Mouse (Mus musculus) heart, embryonic 11.5 days (tissue): ENCODE results near the gene Lmo3. TPM values are rescaled to one million over a fixed set of nuclear protein-coding genes. Genes with fewer than 3 reads are reported as not detected.

Experiments used
- ATAC-seq: fragments of 200-750 bp; cut with Nextera tagmentation; replicated peaks from 2 replicates; pipeline ENCODE4 v1.8.0; 2017; ENCODE audit warnings: moderate library complexity; ENCODE audit not compliant: insufficient number of reproducible peaks, low FRiP score, low TSS enrichment
- H3K27ac ChIP-seq: fragments of 300-500 bp; sonication (generic); 2 replicates; pipeline ENCODE4 v1.5.1; 2014; ENCODE audit warnings: mild to moderate bottlenecking, low read depth, low read length
- H3K27me3 ChIP-seq: fragments of 300-500 bp; sonication (generic); 2 replicates; pipeline ENCODE4 v1.6.1; 2014; ENCODE audit warnings: mild to moderate bottlenecking, low read length, mixed read lengths; ENCODE audit not compliant: control insufficient read depth, insufficient read depth
- H3K36me3 ChIP-seq: fragments of 300-500 bp; sonication (generic); 2 replicates; pipeline ENCODE4 v1.6.1; 2014; ENCODE audit warnings: mild to moderate bottlenecking, low read length, moderate library complexity, mixed read lengths; ENCODE audit not compliant: control insufficient read depth, insufficient read depth
- H3K4me1 ChIP-seq: fragments of 300-500 bp; sonication (generic); 2 replicates; pipeline ENCODE4 v1.6.1; 2014; ENCODE audit warnings: low read length; ENCODE audit not compliant: control insufficient read depth, insufficient read depth
- H3K4me2 ChIP-seq: fragments of 300-500 bp; sonication (generic); 2 replicates; pipeline ENCODE4 v1.6.1; 2014; ENCODE audit warnings: mild to moderate bottlenecking, moderate library complexity
- H3K4me3 ChIP-seq: fragments of 300-500 bp; sonication (generic); 2 replicates; pipeline ENCODE4 v1.5.1; 2014; ENCODE audit warnings: low read depth, low read length
- H3K9ac ChIP-seq: fragments of 300-500 bp; sonication (generic); 2 replicates; pipeline ENCODE4 v1.6.1; 2014; ENCODE audit warnings: mild to moderate bottlenecking, low read depth, low read length, moderate library complexity
- H3K9me3 ChIP-seq: fragments of 300-500 bp; sonication (generic); replicated peaks from 2 replicates; pipeline ENCODE4 v1.6.1; 2016; ENCODE audit warnings: low read length; ENCODE audit not compliant: control insufficient read depth
- WGBS: fragments of 180-500 bp; shearing (Covaris S2); extraction: QIAGEN DNeasy Blood & Tissue Kit; methylation state at CpG from one replicate; pipeline ENCODE4 v1.1.7; 2014; ENCODE audit not compliant: insufficient replicate concordance; 5-methylcytosine and 5-hydroxymethylcytosine counted together
- polyA plus RNA-seq: library from polyadenylated mRNA; unstranded; fragments of >200 nt; fragmentation: Nextera tagmentation; extraction: Ambion mirVana; gene quantifications from 2 replicates; pipeline ENCODE4 v1.2.1, GENCODE M21; 2014

The Lmo3 gene
- polyA plus RNA-seq, 1 experiment from 2014 or later, result 1.0 TPM

- Histone ChIP-seq H3K27me3 (no peaks in the 10 kb centered on the region), H3K4me1 (no peaks in the 10 kb centered on the region), H3K36me3 (no peaks in the 10 kb centered on the region), H3K9ac (no peak overlapping the region), H3K9me3 (no peaks in the 10 kb centered on the region), H3K4me3 (no peak overlapping the region), H3K27ac (no peak overlapping the region), H3K4me2 (no peak overlapping the region)
- 77% methylated on average over 8 of the region's 8 CpGs for WGBS
- no peak for ATAC-seq
Observed at GRCm38 (mm10) chr6:138320190-138320737, 261.5 kb downstream of the Lmo3 start.

Other genes starting within 250 kb of the Lmo3 start
- not detected in 2 replicates for gene Igbp1b, start 76.6 kb upstream of the Lmo3 start, polyA plus RNA-seq